Mouse (Mus musculus) forebrain, embryonic 10.5 days (tissue): ENCODE results near the gene Dnm2. TPM values are rescaled to one million over a fixed set of nuclear protein-coding genes. Genes with fewer than 3 reads are reported as not detected.
A peak's percentile ranks its signal among the peaks of the same experiment; 100 is the strongest.

Experiments used
- DNase-seq: peaks from one replicate; pipeline ENCODE4 v3.0.0-alpha.2; 2017; ENCODE audit warnings: low spot score; ENCODE audit errors: extremely low spot score
- H3K27ac ChIP-seq: fragments of 300-500 bp; sonication (generic); 2 replicates; pipeline ENCODE4 v1.5.1; 2016; ENCODE audit warnings: mild to moderate bottlenecking
- H3K27me3 ChIP-seq: fragments of 300-500 bp; sonication (generic); 2 replicates; pipeline ENCODE4 v1.6.1; 2016; ENCODE audit warnings: mild to moderate bottlenecking; ENCODE audit not compliant: poor library complexity, severe bottlenecking
- H3K36me3 ChIP-seq: fragments of 300-500 bp; sonication (generic); replicated peaks from 2 replicates; pipeline ENCODE4 v1.6.1; 2016; ENCODE audit warnings: mild to moderate bottlenecking, moderate library complexity
- H3K4me1 ChIP-seq: fragments of 300-500 bp; sonication (generic); 2 replicates; pipeline ENCODE4 v1.6.1; 2016
- H3K4me3 ChIP-seq: fragments of 300-500 bp; sonication (generic); 2 replicates; pipeline ENCODE4 v1.5.1; 2016; ENCODE audit warnings: mild to moderate bottlenecking, moderate library complexity
- H3K9me3 ChIP-seq: fragments of 300-500 bp; sonication (generic); 2 replicates; pipeline ENCODE4 v1.6.1; 2016; ENCODE audit warnings: mild to moderate bottlenecking, moderate library complexity
- WGBS: fragments of 180-500 bp; shearing (Covaris S2); methylation state at CpG from one replicate; pipeline ENCODE4 v1.1.7; 2016; 5-methylcytosine and 5-hydroxymethylcytosine counted together
- microRNA-seq: library from miRNA; unstranded; fragments of <30 nt; microRNA quantifications from one replicate; pipeline ENCODE4, GENCODE M21; 2017
- polyA plus RNA-seq: library from polyadenylated mRNA; unstranded; fragments of >200 nt; fragmentation: Nextera tagmentation; extraction: Ambion mirVana; gene quantifications from 2 replicates; pipeline ENCODE4 v1.2.1, GENCODE M21; 2016

Gene Dnm2
- polyA plus RNA-seq, 1 experiment from 2014 or later, result 65.9 TPM

- no peaks in the 10 kb centered on the region for H3K9me3 ChIP-seq
- peak overlapping the region; percentile 98 for H3K27ac ChIP-seq
- under 1% methylated on average over 66 of the region's 66 CpGs for WGBS
- H3K4me3 ChIP-seq, result peak overlapping the region; percentile 86
- H3K36me3 ChIP-seq, result peaks cover 36% of the 10 kb centered on the region
- DNase-seq, result peak; percentile 62
- H3K27me3 ChIP-seq, result no peaks in the 10 kb centered on the region
- peaks cover 31% of the 10 kb centered on the region for H3K4me1 ChIP-seq
Measured at GRCm38 (mm10) chr9:21547075-21547941, 122.6 kb downstream of the Dnm2 start.

- 98% methylated on average over 2 of the region's 2 CpGs for WGBS
Measured at GRCm38 (mm10) chr9:21551049-21551448, 126.3 kb downstream of the Dnm2 start.

GRCm38 (mm10) chr9:21553607-21554273 is 129.0 kb downstream of the Dnm2 start:
- H3K4me3 ChIP-seq, result no peak overlapping the region
- H3K4me1 ChIP-seq, result peaks cover 11% of the 10 kb centered on the region
- H3K27me3 ChIP-seq, result no peaks in the 10 kb centered on the region
- no peak overlapping the region for H3K27ac ChIP-seq
- 91% methylated on average over 6 of the region's 6 CpGs for WGBS
- H3K36me3 ChIP-seq, result peaks cover 89% of the 10 kb centered on the region
- H3K9me3 ChIP-seq, result no peaks in the 10 kb centered on the region
- no peak for DNase-seq

More at GRCm38 (mm10) chr9:21551049-21551448, 126.3 kb downstream of the Dnm2 start:
- Histone ChIP-seq H3K27ac (no peak overlapping the region), H3K36me3 (peaks cover 69% of the 10 kb centered on the region), H3K4me1 (peaks cover 16% of the 10 kb centered on the region), H3K4me3 (no peak overlapping the region), H3K27me3 (no peaks in the 10 kb centered on the region), H3K9me3 (no peaks in the 10 kb centered on the region)
- DNase-seq, result no peak

GRCm38 (mm10) chr9:21555198-21555742 is 130.6 kb downstream of the Dnm2 start:
- WGBS, result 89% methylated on average over 6 of the region's 6 CpGs
- H3K4me3 ChIP-seq, result no peak overlapping the region
- peaks cover 89% of the 10 kb centered on the region for H3K36me3 ChIP-seq

GRCm38 (mm10) chr9:21556996-21557395 is 132.3 kb downstream of the Dnm2 start:
- no peak for DNase-seq
- Histone ChIP-seq H3K27me3 (no peaks in the 10 kb centered on the region), H3K4me1 (peaks cover 6% of the 10 kb centered on the region; the same call in 1 of the 2 replicates), H3K9me3 (no peaks in the 10 kb centered on the region), H3K36me3 (peaks cover 87% of the 10 kb centered on the region), H3K27ac (no peak overlapping the region), H3K4me3 (no peak overlapping the region)
- 94% methylated on average over 2 of the region's 2 CpGs for whole genome bisulfite sequencing

More at GRCm38 (mm10) chr9:21555198-21555742, 130.6 kb downstream of the Dnm2 start:
- Histone ChIP-seq H3K27me3 (no peaks in the 10 kb centered on the region), H3K4me1 (peaks cover 6% of the 10 kb centered on the region; the same call in 1 of the 2 replicates), H3K9me3 (no peaks in the 10 kb centered on the region), H3K27ac (no peak overlapping the region)
- DNase-seq, result no peak

Small RNA genes within 50 kb of the gene (microRNA-seq; reads per million reads assigned to microRNA genes)
- gene Mir199a-1, result 4.2 reads per million, percentile 10 among the genes with 10 or more reads in this experiment

Other genes starting within 250 kb of the Dnm2 start
- gene Keap1, start 185.5 kb upstream of the Dnm2 start, polyA plus RNA-seq, result 46.7 and 48.6 TPM in 2 replicates
- 0.07 and 0.10 TPM in 2 replicates for gene S1pr5, start 176.5 kb upstream of the Dnm2 start, polyA plus RNA-seq
- gene Atg4d, start 159.6 kb upstream of the Dnm2 start, polyA plus RNA-seq, result 45.2 and 48.5 TPM in 2 replicates
- gene Kri1, start 136.9 kb upstream of the Dnm2 start, polyA plus RNA-seq, result 18.3 and 18.8 TPM in 2 replicates
- 40.4 and 42.9 TPM in 2 replicates for gene Cdkn2d, start 133.5 kb upstream of the Dnm2 start, polyA plus RNA-seq
- gene Ap1m2, start 112.6 kb upstream of the Dnm2 start, polyA plus RNA-seq, result 6.3 and 8.5 TPM in 2 replicates
- 62.6 and 71.5 TPM in 2 replicates for gene Slc44a2, start 104.2 kb upstream of the Dnm2 start, polyA plus RNA-seq
- gene Ilf3, start 57.0 kb upstream of the Dnm2 start, polyA plus RNA-seq, result 328 and 336 TPM in 2 replicates
- gene Qtrt1, start 13.1 kb upstream of the Dnm2 start, polyA plus RNA-seq, result 71.7 and 74.0 TPM in 2 replicates
- 116 and 119 TPM in 2 replicates for gene Tmed1, start 85.3 kb downstream of the Dnm2 start, polyA plus RNA-seq
- gene AB124611, start 101.3 kb downstream of the Dnm2 start, polyA plus RNA-seq, result 4.4 and 5.1 TPM in 2 replicates
- gene Carm1, start 122.0 kb downstream of the Dnm2 start, polyA plus RNA-seq, result 58.3 and 59.8 TPM in 2 replicates
- 31.4 and 32.3 TPM in 2 replicates for gene Timm29, start 167.8 kb downstream of the Dnm2 start, polyA plus RNA-seq
- gene Yipf2, start 167.9 kb downstream of the Dnm2 start, polyA plus RNA-seq, result 19.0 and 20.4 TPM in 2 replicates
- 147 and 149 TPM in 2 replicates for gene Smarca4, start 191.3 kb downstream of the Dnm2 start, polyA plus RNA-seq